Comparison of ENCODE assay signal across 9 mouse cellular contexts in the genomic region with DNA sequence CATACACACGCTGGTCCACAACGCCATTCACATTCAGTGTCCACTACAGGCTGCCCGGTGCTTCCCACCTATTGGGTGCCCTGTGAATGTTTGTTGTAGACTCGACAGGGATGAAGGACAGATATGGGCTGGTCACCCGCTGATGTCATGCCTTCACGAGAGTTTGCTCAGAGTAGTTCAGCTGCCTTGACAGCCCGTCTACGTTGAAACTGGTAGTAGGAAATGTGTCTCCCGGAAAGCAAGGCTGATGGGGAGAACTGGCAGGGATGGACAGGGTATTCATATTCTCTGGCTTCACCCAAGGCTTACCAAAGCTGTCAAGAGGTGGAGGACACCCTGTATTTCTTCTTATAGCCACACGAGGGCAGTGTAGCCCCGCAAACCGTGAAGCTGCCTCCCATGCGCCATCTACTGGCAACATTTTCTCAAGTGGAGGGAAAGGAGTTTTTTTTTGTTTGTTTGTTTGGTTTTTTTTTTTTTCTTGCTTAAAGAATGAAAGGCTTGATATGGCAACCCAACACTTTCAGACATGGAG. TPM values are rescaled to one million over a fixed set of nuclear protein-coding genes. Genes with fewer than 3 reads are reported as not detected.
DNase-seq lines count a peak whose midpoint lies in the region; ATAC-seq and TF ChIP-seq lines count a peak whose summit lies in the region.
"Had no signal": no experiment of that assay in that cellular context is flagged by ENCODE, and none has a peak within 500 bp of the region (broad histone marks: within the 10 kb centered on the region; RNA-seq: fewer than 3 reads in every experiment).

No protein-coding gene starts in this region.

- 24% methylated on average over 13 of the region's 13 CpGs for WGBS in forebrain, embryonic 11.5 days
- 13% methylated on average over 13 of the region's 13 CpGs for WGBS in lung, embryonic 16.5 days

- H3K27ac ChIP-seq in forebrain, embryonic 11.5 days (ENCODE audit: low read depth, low read length): no peak overlapping the region
- H3K27ac ChIP-seq in layer of hippocampus, adult 2 months: no peak overlapping the region
- H3K27ac ChIP-seq in lung, embryonic 16.5 days (ENCODE audit: low read length): no peak overlapping the region
- H3K27ac ChIP-seq: limb, embryonic 15.5 days had no signal

- peak; percentile 99 for TF ChIP-seq CTCF in layer of hippocampus, adult 2 months (conservative IDR thresholded peaks at IDR 0.05)

- no peaks in the 10 kb centered on the region for H3K9me3 ChIP-seq in forebrain, embryonic 11.5 days (ENCODE audit: control insufficient read depth, low read length)
- no peaks in the 10 kb centered on the region for H3K9me3 ChIP-seq in lung, embryonic 16.5 days (ENCODE audit: control insufficient read depth, low read length)
- H3K9me3 ChIP-seq: limb, embryonic 15.5 days had no signal

- DNase-seq in ES-CJ7 (ENCODE audit: low read depth, low spot score): peak; percentile 92
- DNase-seq in c-Kit-negative CD71-positive TER-119-positive erythroid progenitor cells, embryonic 14.5 days (ENCODE audit: low read depth, low spot score): peak; percentile 82
- DNase-seq in forebrain, embryonic 11.5 days (ENCODE audit: low spot score): peak; percentile 87
- peak; percentile 86 to 92 for DNase-seq in heart, postnatal 10 days
- peak; percentile 74 to 86 for DNase-seq in layer of hippocampus, adult 2 months (ENCODE audit: low spot score in 2 of 2)
- DNase-seq in ovary, postnatal 10 days (ENCODE audit: low spot score): peak; percentile 56
- DNase-seq in thymus, postnatal 0 days (ENCODE audit: low spot score): peak; percentile 88

- H3K4me2 ChIP-seq in forebrain, embryonic 11.5 days (ENCODE audit: low read depth, low read length, severe bottlenecking): no peak overlapping the region
- H3K4me2 ChIP-seq in lung, embryonic 16.5 days (ENCODE audit: low read depth, low read length): peak overlapping the region; percentile 37
- H3K4me2 ChIP-seq: limb, embryonic 15.5 days had no signal

- no peaks in the 10 kb centered on the region for H3K27me3 ChIP-seq in forebrain, embryonic 11.5 days (ENCODE audit: control insufficient read depth, insufficient read depth, low read length)
- H3K27me3 ChIP-seq in lung, embryonic 16.5 days (ENCODE audit: control insufficient read depth, insufficient read depth, low read depth, low read length): no peaks in the 10 kb centered on the region
- H3K27me3 ChIP-seq: limb, embryonic 15.5 days had no signal

- intact Hi-C loops in heart, postnatal 10 days (cut with DNase I): loop anchor here (1.0 kb wide), 1 partner anchor 53 kb away; no protein-coding TSS in a partner anchor

- no peak overlapping the region for H3K4me3 ChIP-seq in forebrain, embryonic 11.5 days (ENCODE audit: low read depth, low read length)
- no peak overlapping the region; the same call in 1 of the 2 replicates for H3K4me3 ChIP-seq in layer of hippocampus, adult 2 months
- H3K4me3 ChIP-seq in lung, embryonic 16.5 days (ENCODE audit: low read length): no peak overlapping the region
- H3K4me3 ChIP-seq: limb, embryonic 15.5 days had no signal

- H3K9ac ChIP-seq in forebrain, embryonic 11.5 days (ENCODE audit: low read length): no peak overlapping the region
- no peak overlapping the region; the same call in 1 of the 2 replicates for H3K9ac ChIP-seq in lung, embryonic 16.5 days (ENCODE audit: low read length)
- H3K9ac ChIP-seq: limb, embryonic 15.5 days had no signal

- ATAC-seq in forebrain, embryonic 11.5 days (replicated peaks; ENCODE audit: low FRiP score): no peak; the same call in 1 of the 2 replicates
- no peak for ATAC-seq in lung, embryonic 16.5 days (ENCODE audit: low read depth)

- H3K36me3 ChIP-seq in forebrain, embryonic 11.5 days (ENCODE audit: control insufficient read depth, insufficient read depth, low read length): no peaks in the 10 kb centered on the region
- H3K36me3 ChIP-seq in lung, embryonic 16.5 days (ENCODE audit: control insufficient read depth, insufficient read depth, low read length): no peaks in the 10 kb centered on the region
- H3K36me3 ChIP-seq: limb, embryonic 15.5 days had no signal

- peaks cover 7% of the 10 kb centered on the region; the same call in 1 of the 2 replicates for H3K4me1 ChIP-seq in forebrain, embryonic 11.5 days (replicated peaks; ENCODE audit: control insufficient read depth, insufficient read depth, low read length)
- peaks cover 22% of the 10 kb centered on the region for H3K4me1 ChIP-seq in lung, embryonic 16.5 days (replicated peaks; ENCODE audit: control insufficient read depth, insufficient read depth, low read length)

RNA-seq across cellular contexts. Expression of a gene that starts 23.7 kb away (rescaled TPM):
- 229 and 267 TPM in 2 replicates for polyA plus RNA-seq in forebrain, embryonic 11.5 days (2014; fragmentation: Nextera tagmentation; extraction: Ambion mirVana)
- total RNA-seq in heart, postnatal 10 days (2021): 100 to 1,000 TPM; 225 to 229 TPM
- total RNA-seq in layer of hippocampus, adult 2 months (2021): 100 to 1,000 TPM; 341 to 355 TPM
- polyA plus RNA-seq in lung, embryonic 16.5 days (2015; fragmentation: Nextera tagmentation; extraction: Ambion mirVana): 459 and 464 TPM in 2 replicates
- 398 and 433 TPM in 2 replicates for polyA plus RNA-seq in thymus, postnatal 0 days (2015; fragmentation: Nextera tagmentation; extraction: Ambion mirVana)

RNA-seq across cellular contexts. Expression of a gene that starts 41.1 kb away (rescaled TPM):
- polyA plus RNA-seq in forebrain, embryonic 11.5 days (2014; fragmentation: Nextera tagmentation; extraction: Ambion mirVana): 12.0 and 12.2 TPM in 2 replicates
- total RNA-seq in heart, postnatal 10 days (2021): 10 to 100 TPM; 17.4 to 25.5 TPM
- total RNA-seq in layer of hippocampus, adult 2 months (2021): 10 to 100 TPM; 17.1 to 18.5 TPM
- polyA plus RNA-seq in lung, embryonic 16.5 days (2015; fragmentation: Nextera tagmentation; extraction: Ambion mirVana): 7.5 and 9.5 TPM in 2 replicates
- polyA plus RNA-seq in thymus, postnatal 0 days (2015; fragmentation: Nextera tagmentation; extraction: Ambion mirVana): 5.7 and 6.0 TPM in 2 replicates

RNA-seq across cellular contexts. Expression of a gene that starts 46.1 kb away (rescaled TPM):
- 14.3 and 17.0 TPM in 2 replicates for polyA plus RNA-seq in forebrain, embryonic 11.5 days (2014; fragmentation: Nextera tagmentation; extraction: Ambion mirVana)
- total RNA-seq in heart, postnatal 10 days (2021): 10 to 100 TPM; 40.3 to 43.0 TPM
- 1 to 10 TPM; 9.0 to 9.7 TPM for total RNA-seq in layer of hippocampus, adult 2 months (2021)
- 29.1 and 29.3 TPM in 2 replicates for polyA plus RNA-seq in lung, embryonic 16.5 days (2015; fragmentation: Nextera tagmentation; extraction: Ambion mirVana)
- 21.2 and 22.3 TPM in 2 replicates for polyA plus RNA-seq in thymus, postnatal 0 days (2015; fragmentation: Nextera tagmentation; extraction: Ambion mirVana)

RNA-seq across cellular contexts. Expression of a gene that starts 58.1 kb away (rescaled TPM):
- polyA plus RNA-seq in forebrain, embryonic 11.5 days (2014; fragmentation: Nextera tagmentation; extraction: Ambion mirVana): 20.0 and 21.5 TPM in 2 replicates
- 1 to 10 TPM; 3.9 to 7.3 TPM for total RNA-seq in heart, postnatal 10 days (2021)
- total RNA-seq in layer of hippocampus, adult 2 months (2021): 1 to 10 TPM; 4.0 to 5.5 TPM
- 13.4 and 13.7 TPM in 2 replicates for polyA plus RNA-seq in lung, embryonic 16.5 days (2015; fragmentation: Nextera tagmentation; extraction: Ambion mirVana)
- 24.3 and 24.7 TPM in 2 replicates for polyA plus RNA-seq in thymus, postnatal 0 days (2015; fragmentation: Nextera tagmentation; extraction: Ambion mirVana)
